Mouse (Mus musculus) hindbrain, embryonic 15.5 days (tissue): Measurements from ENCODE around the gene Dnaja4. TPM values are rescaled to one million over a fixed set of nuclear protein-coding genes. Genes with fewer than 3 reads are reported as not detected.
A peak's percentile ranks its signal among the peaks of the same experiment; 100 is the strongest.

Experiments used
- ATAC-seq: fragments of 200-750 bp; cut with Nextera tagmentation; 2 replicates; pipeline ENCODE4 v1.8.0; 2017; ENCODE audit warnings: low read depth, moderate number of reproducible peaks, moderate TSS enrichment; ENCODE audit not compliant: low FRiP score
- H3K27ac ChIP-seq: fragments of 300-500 bp; sonication (generic); replicated peaks from 2 replicates; pipeline ENCODE4 v1.5.1; 2015; ENCODE audit warnings: mild to moderate bottlenecking, inconsistent platforms
- H3K27me3 ChIP-seq: fragments of 300-500 bp; sonication (generic); 2 replicates; pipeline ENCODE4 v1.6.1; 2015; ENCODE audit warnings: control low read depth, inconsistent platforms
- H3K36me3 ChIP-seq: fragments of 300-500 bp; sonication (generic); 2 replicates; pipeline ENCODE4 v1.6.1; 2015; ENCODE audit warnings: control low read depth, inconsistent platforms
- H3K4me1 ChIP-seq: fragments of 300-500 bp; sonication (generic); replicated peaks from 2 replicates; pipeline ENCODE4 v1.6.1; 2015; ENCODE audit warnings: control low read depth, inconsistent platforms
- H3K4me2 ChIP-seq: fragments of 300-500 bp; sonication (generic); 2 replicates; pipeline ENCODE4 v1.6.1; 2015; ENCODE audit warnings: moderate library complexity, mild to moderate bottlenecking, inconsistent platforms
- H3K4me3 ChIP-seq: fragments of 300-500 bp; sonication (generic); 2 replicates; pipeline ENCODE4 v1.5.1; 2015; ENCODE audit warnings: mild to moderate bottlenecking, inconsistent platforms
- H3K9ac ChIP-seq: fragments of 300-500 bp; sonication (generic); 2 replicates; pipeline ENCODE4 v1.6.1; 2015; ENCODE audit warnings: inconsistent platforms
- H3K9me3 ChIP-seq: fragments of 300-500 bp; sonication (generic); 2 replicates; pipeline ENCODE4 v1.6.1; 2016; ENCODE audit warnings: control low read depth, inconsistent platforms
- WGBS: fragments of 180-500 bp; shearing (Covaris S2); methylation state at CpG from one replicate; pipeline ENCODE4 v1.1.7; 2015; 5-methylcytosine and 5-hydroxymethylcytosine counted together
- microRNA-seq: library from miRNA; unstranded; fragments of <30 nt; microRNA quantifications from one replicate; pipeline ENCODE4, GENCODE M21; 2016
- polyA plus RNA-seq: library from polyadenylated mRNA; unstranded; fragments of >200 nt; fragmentation: Nextera tagmentation; extraction: Ambion mirVana; gene quantifications from 2 replicates; pipeline ENCODE4 v1.2.1, GENCODE M21; 2015

Gene Dnaja4
- polyA plus RNA-seq, 1 experiment from 2014 or later = 7.6 TPM

GRCm38 (mm10) chr9:54764561-54765217, 66.0 kb downstream of the Dnaja4 start, which contains the start of gene Crabp1:
TSS of gene Crabp1 (plus strand) at chr9:54764748.
- Histone ChIP-seq H3K27me3 (peaks cover 28% of the 10 kb centered on the region), H3K27ac (no peak within 1 kb of the TSS)
- 0 out of 2 replicates have a peak, but pooled peaks have one; percentile 36 for ATAC-seq

GRCm38 (mm10) chr9:54765336-54766085, 66.8 kb downstream of the Dnaja4 start:
- H3K4me3 ChIP-seq = peak overlapping the region; percentile 44
- H3K4me2 ChIP-seq = peak overlapping the region; percentile 82
- peaks cover 31% of the 10 kb centered on the region for H3K4me1 ChIP-seq
- no peak overlapping the region for H3K27ac ChIP-seq
- no peaks in the 10 kb centered on the region for H3K9me3 ChIP-seq
- H3K36me3 ChIP-seq = no peaks in the 10 kb centered on the region
- peak overlapping the region; percentile 38 for H3K9ac ChIP-seq
- peaks cover 28% of the 10 kb centered on the region for H3K27me3 ChIP-seq
- WGBS = 1% methylated on average over 41 of the region's 41 CpGs
- ATAC-seq = peak; percentile 74

More at GRCm38 (mm10) chr9:54764561-54765217, 66.0 kb downstream of the Dnaja4 start, which contains the start of gene Crabp1:
- Histone ChIP-seq H3K36me3 (no peaks in the 10 kb centered on the region), H3K4me1 (peaks cover 26% of the 10 kb centered on the region), H3K4me3 (peak within 1 kb of the TSS; percentile 44), H3K9me3 (no peaks in the 10 kb centered on the region), H3K9ac (peak within 1 kb of the TSS; percentile 38), H3K4me2 (peak within 1 kb of the TSS; percentile 82)
- under 1% methylated on average over 39 of the region's 45 CpGs for WGBS

Small RNAs within 50 kb of the gene (microRNA-seq; reads per million reads assigned to microRNA genes)
- gene Mir5710 = not detected

Other genes starting within 250 kb of the Dnaja4 start
- 56.0 and 59.9 TPM in 2 replicates for gene Dmxl2, start 197.2 kb upstream of the Dnaja4 start, polyA plus RNA-seq
- 0.09 TPM in 1 of 2 replicates, not detected in the other for gene Sh2d7, start 159.9 kb upstream of the Dnaja4 start, polyA plus RNA-seq
- 61.6 and 62.3 TPM in 2 replicates for gene Cib2, start 138.7 kb upstream of the Dnaja4 start, polyA plus RNA-seq
- gene Idh3a, start 112.5 kb upstream of the Dnaja4 start, polyA plus RNA-seq = 159 and 160 TPM in 2 replicates
- gene Acsbg1, start 37.0 kb upstream of the Dnaja4 start, polyA plus RNA-seq = 35.3 and 35.7 TPM in 2 replicates
- gene Wdr61, start 35.6 kb downstream of the Dnaja4 start, polyA plus RNA-seq = 88.8 and 94.1 TPM in 2 replicates
- gene Crabp1, start 65.9 kb downstream of the Dnaja4 start, polyA plus RNA-seq = 224 and 240 TPM in 2 replicates
- 35.1 and 35.8 TPM in 2 replicates for gene Ireb2, start 164.9 kb downstream of the Dnaja4 start, polyA plus RNA-seq
- 2.5 and 2.6 TPM in 2 replicates for gene Hykk, start 218.4 kb downstream of the Dnaja4 start, polyA plus RNA-seq